Mouse (Mus musculus) adrenal gland, postnatal 14 days (tissue): ENCODE measurements at regions not wholly inside any gene's neighbourhood (a gene's known extent, or its start where the extent isn't known, plus 50 kb on each side); places are given as distances from the start of the nearest gene placed in this dataset.

Source experiments
- DNase-seq: peaks from one replicate; pipeline ENCODE4 v3.0.0; 2021; ENCODE audit warnings: mixed read lengths

DNA sequence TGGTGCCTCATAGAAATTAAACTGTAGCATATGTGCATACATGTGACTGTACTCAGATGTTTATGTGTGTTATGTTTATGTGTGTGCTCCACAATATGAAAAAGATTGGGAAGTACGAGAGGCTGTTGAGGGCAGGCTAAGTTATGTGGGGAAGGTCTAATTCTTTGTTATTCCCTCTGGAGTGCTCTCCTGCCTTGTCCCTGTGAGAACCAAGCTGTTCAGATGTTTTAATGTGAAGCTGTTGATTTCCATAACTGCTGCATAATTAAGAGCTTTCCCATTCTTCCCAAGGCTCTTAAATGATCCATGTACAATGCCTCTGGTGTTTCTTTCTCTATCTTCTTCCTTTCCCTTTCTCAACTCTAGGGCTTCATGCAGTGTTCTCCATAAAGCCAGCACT lies 202.7 kb upstream of the Xrcc4 start:
- DNase-seq: no peak

DNA sequence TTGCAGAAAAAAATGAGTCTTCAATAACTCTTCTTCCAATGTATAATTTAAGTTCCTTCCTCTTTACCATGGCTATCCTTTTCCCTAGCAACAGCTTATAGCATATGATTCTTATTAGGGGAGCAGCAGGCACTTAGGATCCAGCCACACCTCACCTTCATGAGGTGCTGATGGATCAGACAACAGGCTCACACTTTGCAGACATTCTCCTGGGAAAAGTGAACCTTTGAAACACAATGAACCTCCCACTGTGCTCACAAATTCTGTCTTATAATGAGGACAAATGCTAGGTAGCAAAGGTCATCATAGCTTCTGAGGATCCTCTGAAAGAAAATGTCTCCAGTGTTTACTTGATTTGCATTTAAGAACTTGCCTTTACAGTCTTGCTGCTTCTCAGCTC lies 191.6 kb upstream of the Xrcc4 start:
- DNase-seq: no peak

DNA sequence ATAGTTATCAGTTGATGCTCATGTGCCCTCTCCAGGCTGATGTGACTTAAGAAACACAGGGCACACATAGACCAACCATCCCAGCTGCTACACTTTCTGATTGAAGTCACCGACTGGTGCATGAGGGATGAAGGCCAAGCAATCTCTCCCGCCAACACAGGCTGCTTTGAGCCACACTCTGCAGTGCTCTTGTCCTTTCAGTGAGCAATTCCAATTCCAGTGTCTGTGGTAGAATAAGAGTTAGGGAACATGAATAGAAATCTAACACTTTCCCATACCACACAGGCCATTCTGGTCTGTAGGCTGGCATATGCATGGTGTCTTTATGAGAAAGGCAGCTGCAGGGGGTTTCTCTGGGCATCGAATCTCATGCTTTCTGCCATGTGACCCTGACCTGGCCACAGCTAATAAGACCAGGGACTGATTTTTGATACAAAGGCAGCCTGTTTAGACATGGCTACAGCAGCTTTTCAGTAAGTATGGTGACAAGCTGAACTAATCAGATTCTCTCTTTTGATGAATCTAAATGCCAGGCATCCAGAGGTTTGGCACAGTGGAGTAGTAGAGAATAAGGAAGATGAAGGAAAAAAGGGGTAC lies 190.5 kb upstream of the Xrcc4 start:
- no peak for DNase-seq

DNA sequence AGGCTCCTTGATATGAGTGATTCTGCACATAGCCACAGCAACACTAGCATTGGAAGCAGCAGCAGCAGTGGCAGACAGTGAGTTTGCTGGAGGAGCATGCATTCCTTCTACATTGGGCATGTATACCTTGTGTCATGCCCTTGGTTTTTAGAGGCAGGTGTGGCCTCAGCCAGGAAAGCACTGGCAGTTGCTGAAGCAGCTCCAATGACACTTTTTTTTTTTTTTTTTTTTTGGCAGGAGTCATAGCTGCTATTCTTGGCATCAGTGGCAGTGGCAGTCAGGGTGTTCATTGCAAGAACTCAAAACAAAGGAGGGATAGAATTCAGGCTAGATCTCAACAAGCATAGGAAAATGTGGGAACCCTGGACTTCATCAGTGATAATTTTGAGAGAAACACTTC lies 189.9 kb upstream of the Xrcc4 start:
- DNase-seq: no peak

DNA sequence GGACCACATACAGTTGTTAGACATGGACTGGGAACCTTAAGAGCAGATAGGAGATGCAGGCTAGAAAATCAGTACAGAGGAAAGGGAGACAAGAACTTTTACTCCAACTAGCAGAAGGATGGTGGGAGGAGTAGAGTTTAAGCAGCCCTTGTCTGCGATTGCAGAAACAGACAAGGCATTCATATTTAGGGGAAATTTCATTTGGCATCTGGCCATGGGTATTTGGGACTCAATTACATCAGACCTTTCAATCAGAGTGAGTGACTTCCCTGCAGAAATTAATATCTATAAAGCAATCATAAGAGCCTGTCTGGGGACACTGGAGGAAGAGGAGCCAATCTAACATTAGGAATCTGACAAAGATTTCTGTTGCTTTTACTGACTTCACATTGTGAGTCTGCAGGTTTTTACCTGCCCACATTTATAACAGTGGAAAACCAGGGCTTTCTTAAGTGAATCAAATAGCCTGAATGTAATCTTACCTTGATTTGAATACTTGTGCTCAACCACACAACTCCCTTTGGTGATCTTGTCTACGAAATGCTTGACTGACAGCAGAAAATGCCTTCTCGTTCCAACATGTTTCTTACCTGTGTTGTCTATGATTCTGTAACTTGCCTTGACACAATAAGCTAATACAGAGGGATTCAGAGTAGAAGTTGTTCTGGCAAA lies 169.8 kb upstream of the Xrcc4 start:
- DNase-seq: no peak

DNA sequence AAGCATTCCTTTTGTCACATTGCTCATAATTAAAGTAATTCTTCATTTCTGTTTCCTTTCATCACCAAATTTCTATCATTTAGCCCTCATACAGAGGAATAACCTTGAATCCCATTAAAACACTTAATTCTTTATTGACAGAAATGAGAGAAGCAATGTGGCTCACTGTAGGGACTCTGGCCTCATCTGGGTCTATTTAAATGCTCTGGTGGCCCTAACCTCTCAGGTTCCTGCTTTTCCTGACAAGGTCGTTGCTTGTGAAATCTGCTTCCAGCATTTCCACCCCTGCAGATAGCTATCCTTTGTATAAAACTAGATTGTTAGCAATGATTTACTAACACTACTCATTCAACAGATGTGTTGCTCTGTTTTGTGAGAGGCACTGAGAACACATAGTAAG lies 163.6 kb upstream of the Xrcc4 start:
- no peak for DNase-seq

DNA sequence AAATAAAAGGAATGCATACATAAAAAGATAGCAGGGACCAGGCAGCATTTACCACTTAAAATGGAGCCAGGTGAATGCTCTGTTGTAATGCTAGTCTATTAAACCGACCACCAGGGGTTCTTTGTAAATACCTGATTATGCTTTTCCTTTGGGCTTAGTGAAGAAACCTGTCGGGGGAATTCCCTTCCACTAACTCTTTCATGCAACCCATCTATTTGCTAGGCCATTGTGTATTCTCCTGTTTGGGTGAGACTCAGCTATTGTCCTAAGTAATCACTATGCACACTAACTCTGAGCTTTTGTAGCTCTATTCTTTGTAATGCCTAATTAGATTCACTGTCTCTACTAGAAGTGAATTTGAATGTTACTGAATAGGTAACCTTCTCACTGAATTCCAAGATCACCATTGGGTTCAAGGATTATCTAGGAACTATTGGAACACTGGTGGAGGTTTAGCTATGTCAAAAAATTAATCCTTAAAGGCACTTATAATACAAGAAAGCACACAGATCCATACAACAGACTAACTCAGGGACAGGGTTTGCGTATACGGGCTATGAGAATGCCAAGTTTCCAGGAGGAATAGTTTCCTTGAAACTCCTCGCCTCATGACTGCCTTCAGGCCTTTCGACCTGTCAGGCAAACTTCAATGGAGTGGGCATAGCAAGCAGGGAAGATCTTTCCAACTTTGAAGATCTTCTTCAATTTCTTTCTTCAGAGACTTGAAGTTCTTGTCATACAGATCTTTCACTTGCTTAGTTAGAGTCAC lies 156.8 kb upstream of the Xrcc4 start:
- no peak for DNase-seq

DNA sequence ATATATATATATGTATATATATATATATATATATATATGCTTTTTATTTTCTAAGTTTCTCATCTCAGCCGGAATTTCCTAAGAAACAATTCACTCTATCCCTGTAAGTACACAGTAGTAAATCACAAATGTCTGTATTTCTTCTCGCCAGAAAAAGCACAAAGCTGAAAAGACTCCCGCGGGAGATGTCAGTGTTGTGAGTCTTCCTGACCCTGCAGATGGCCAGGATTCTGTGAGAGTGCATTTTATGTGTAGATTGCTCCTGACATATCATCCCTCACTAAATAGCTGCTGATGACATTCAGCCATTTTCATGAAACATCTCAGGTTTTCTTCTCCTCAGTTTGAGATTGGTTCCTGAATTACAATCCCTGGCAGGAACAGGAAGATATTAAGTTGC lies 148.9 kb upstream of the Xrcc4 start:
- no peak for DNase-seq

DNA sequence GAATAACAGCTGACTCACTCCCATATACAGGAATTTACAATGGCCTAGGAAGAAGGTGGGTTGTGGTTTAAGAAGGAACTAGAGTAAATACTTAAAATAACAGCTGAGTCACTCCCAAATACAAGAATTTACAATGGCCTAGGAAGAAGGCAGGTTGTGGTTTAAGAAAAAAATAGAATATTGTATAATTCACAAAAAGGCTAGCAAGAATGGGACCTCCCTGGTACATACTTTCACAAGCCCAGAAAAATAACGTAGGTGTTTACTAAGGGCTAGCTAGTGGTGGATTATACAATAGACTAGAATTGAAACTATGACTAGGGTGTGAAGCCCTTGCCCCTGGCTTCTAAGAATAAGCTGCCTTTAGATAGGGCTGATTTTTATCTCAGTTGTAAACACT lies 144.6 kb upstream of the Xrcc4 start:
- no peak for DNase-seq

DNA sequence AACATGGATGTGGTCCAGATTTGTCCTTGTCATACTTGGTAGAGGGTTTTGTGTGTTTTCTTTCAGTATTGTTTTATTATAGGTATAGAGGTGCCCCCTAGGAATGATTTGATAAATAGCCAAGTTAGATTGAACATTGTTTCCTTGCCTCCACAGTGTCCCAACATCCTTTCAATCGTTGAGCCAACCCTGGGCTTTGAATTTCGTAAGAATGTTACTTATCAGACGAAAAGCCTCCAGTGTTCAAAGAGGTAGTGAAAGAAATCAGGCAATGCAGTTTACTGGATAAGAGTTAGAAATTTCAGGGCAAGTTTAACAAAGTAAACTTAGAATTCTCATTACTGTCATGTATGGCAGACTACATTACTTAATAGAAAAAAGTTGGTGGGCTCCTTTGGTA lies 144.2 kb upstream of the Xrcc4 start:
- DNase-seq: no peak

DNA sequence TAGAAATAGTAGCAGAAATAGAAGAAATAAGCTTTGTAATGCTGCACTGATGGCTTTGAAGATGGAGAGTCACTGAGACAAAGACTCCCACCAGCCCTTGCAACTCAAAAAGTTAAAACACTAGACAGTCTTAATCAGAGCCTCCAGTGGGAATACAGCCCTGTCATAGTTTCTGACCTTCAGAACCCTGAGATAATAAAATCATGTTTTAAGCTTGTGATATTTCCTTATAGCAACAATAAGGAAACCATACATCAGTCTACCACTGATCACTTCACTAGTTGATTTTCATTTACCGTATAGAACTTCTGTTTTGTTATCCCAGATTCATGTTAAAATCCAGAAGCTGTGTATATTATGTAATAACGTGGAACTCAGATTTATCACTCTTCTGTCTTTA lies 139.7 kb upstream of the Xrcc4 start:
- no peak for DNase-seq

DNA sequence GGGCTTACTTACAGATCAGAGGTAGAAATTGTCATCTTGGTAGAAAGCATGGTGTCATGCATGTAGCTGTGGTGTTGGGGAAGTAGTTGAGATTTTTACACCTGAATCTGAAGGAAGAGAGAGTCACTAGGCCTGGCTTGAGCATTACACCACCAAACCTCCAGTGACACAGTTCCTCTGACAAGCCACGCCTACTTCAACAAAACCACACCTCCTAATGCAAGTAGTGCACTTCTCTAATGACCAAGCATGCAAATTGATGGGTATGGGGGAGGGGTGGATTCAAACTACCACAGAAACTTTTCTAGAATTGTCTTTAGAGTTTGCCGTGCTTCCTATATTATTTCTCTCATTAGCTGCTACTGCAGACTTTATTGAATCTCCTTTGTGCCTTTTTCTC lies 136.8 kb upstream of the Xrcc4 start:
- DNase-seq: no peak

DNA sequence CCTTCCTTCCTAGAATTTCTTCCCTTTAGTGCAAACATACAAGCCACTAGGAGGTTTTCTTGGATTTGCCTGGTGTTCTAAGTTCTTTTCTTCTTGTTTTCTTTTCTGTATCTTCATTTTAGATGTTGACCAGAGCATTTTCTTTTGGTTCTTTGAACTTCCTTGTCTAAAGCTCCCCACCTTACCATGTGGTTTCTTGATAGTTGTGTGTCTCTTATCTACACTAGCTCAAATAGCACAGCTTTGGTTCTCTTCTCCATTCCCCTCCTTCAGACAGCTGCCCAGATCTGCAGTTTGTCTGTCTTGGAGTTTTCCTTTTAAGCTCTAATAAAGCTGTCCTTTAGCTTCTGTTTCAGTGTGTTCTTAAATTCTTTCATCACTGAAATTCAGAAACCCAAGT lies 123.0 kb upstream of the Xrcc4 start:
- DNase-seq: no peak

DNA sequence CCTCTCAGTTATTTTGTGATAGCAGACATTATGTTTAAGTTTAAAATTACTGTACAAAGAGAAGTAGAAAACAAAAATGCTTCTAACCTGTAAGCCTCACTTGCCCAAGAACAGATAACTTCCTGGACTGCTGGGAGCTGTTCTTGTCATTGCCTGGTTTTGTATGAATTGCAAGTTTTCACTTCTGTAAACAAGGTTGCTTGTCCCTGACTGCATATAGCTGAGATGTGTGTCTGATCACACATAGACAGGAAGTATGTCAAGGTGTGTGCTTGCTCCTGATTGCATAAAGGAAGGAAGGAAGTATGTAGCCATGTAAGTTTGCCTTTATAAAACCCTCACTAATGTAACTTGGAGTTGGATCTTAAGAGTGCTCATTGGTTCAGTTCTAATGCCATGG lies 118.5 kb upstream of the Xrcc4 start:
- no peak for DNase-seq
